Comparison of ENCODE assay signal across 10 mouse cellular contexts in genomic region chr3:101318115-101318514, GRCm38 (mm10). TPM values are rescaled to one million over a fixed set of nuclear protein-coding genes. Genes with fewer than 3 reads are reported as not detected.
DNase-seq lines count a peak whose midpoint lies in the region; TF ChIP-seq lines count a peak whose summit lies in the region.
"Had no signal": no experiment of that assay in that cellular context is flagged by ENCODE, and none has a peak within 500 bp of the region (broad histone marks: within the 10 kb centered on the region; RNA-seq: fewer than 3 reads in every experiment).

No protein-coding gene starts in this region.

- WGBS in thymus, adult 2 months = 85% methylated on average over 6 of the region's 6 CpGs

- H3K27ac ChIP-seq in left cerebral cortex, adult 2 months = no peak overlapping the region
- no peak overlapping the region for H3K27ac ChIP-seq in thymus, adult 2 months (ENCODE audit: control insufficient read depth, insufficient read depth, low read length)
- H3K27ac ChIP-seq: heart, embryonic 15.5 days had no signal

- peaks cover 3% of the 10 kb centered on the region; the same call in 1 of the 2 replicates for H3K4me1 ChIP-seq in thymus, adult 2 months (replicated peaks; ENCODE audit: control insufficient read depth, insufficient read depth, low read length)
- H3K4me1 ChIP-seq: heart, embryonic 15.5 days had no signal

- TF ChIP-seq CTCF in left cerebral cortex, adult 2 months (IDR thresholded peaks at IDR 0.05) = peak; percentile 47
- TF ChIP-seq CTCF in thymus, adult 2 months (IDR thresholded peaks at IDR 0.05; ENCODE audit: borderline replicate concordance, control insufficient read depth, extremely low read depth, insufficient read depth, low read length, poor library complexity) = no peak

- no peaks in the 10 kb centered on the region for H3K36me3 ChIP-seq in thymus, adult 2 months (ENCODE audit: control insufficient read depth, insufficient read depth, low read length)
- H3K36me3 ChIP-seq: heart, embryonic 15.5 days had no signal

- H3K4me3 ChIP-seq in left cerebral cortex, adult 2 months = no peak overlapping the region
- H3K4me3 ChIP-seq in thymus, adult 2 months (ENCODE audit: control insufficient read depth, insufficient read depth, low read length) = no peak overlapping the region
- H3K4me3 ChIP-seq: heart, embryonic 15.5 days had no signal

- peak; percentile 26 for DNase-seq in cerebellum, adult 11-12 months
- DNase-seq in cerebellum, adult 11 months = no peak
- no peak for DNase-seq in left cerebral cortex, adult 2 months (ENCODE audit: extremely low spot score in 1 of 2, low spot score in 2 of 2)
- DNase-seq in left cerebral cortex, adult 11 months (ENCODE audit: low spot score) = no peak
- peak; percentile 67 for DNase-seq in WW6 (ENCODE audit: low read depth, low spot score)
- peak; percentile 39 to 77 for DNase-seq in kidney, postnatal 36 days
- peak; percentile 69 for DNase-seq in thymus, adult 2 months
- DNase-seq in ovary, adult 18-20 months (ENCODE audit: low spot score) = no peak

- intact Hi-C loops in left cerebral cortex, adult 2 months (cut with DNase I) = no loop called here

- H3K27me3 ChIP-seq in thymus, adult 2 months (ENCODE audit: control insufficient read depth, insufficient read depth, low read length) = no peaks in the 10 kb centered on the region
- H3K27me3 ChIP-seq: heart, embryonic 15.5 days; Patski had no signal

- no peak for TF ChIP-seq POLR2A in thymus, adult 2 months (IDR thresholded peaks at IDR 0.05; ENCODE audit: control insufficient read depth, extremely low read depth, insufficient read depth, low read length, poor library complexity)

RNA-seq across cellular contexts. Expression of gene Cd2, which starts 30.4 kb away (rescaled TPM):
- total RNA-seq in left cerebral cortex, adult 2 months (2021) = not detected
- 97.5 and 117 TPM in 2 replicates for polyA plus RNA-seq in thymus, adult 2 months (2012; rRNA removed)
- polyA plus RNA-seq: Patski had no signal

RNA-seq across cellular contexts. Expression of gene Igsf3, which starts 58.8 kb away (rescaled TPM):
- 10 to 100 TPM; 22.0 to 23.7 TPM for total RNA-seq in left cerebral cortex, adult 2 months (2021)
- 8.6 and 9.7 TPM in 2 replicates for polyA plus RNA-seq in thymus, adult 2 months (2012; rRNA removed)

Comparison
In these comparisons a context has a peak if more than half of its experiments do, and no peak if none do; other contexts are left out.
1. DNase-seq: peak in cerebellum, adult 11-12 months (single experiment), WW6 (single experiment), kidney, postnatal 36 days (2 of 2) and thymus, adult 2 months (single experiment); none in cerebellum, adult 11 months (single experiment), left cerebral cortex, adult 2 months (0 of 2), left cerebral cortex, adult 11 months (single experiment) and ovary, adult 18-20 months (single experiment).